Mouse (Mus musculus): ENCODE measurements at regions not wholly inside any gene's neighbourhood (a gene's known extent, or its start where the extent isn't known, plus 50 kb on each side); places are given as distances from the start of the nearest gene placed in this dataset.

DNA sequence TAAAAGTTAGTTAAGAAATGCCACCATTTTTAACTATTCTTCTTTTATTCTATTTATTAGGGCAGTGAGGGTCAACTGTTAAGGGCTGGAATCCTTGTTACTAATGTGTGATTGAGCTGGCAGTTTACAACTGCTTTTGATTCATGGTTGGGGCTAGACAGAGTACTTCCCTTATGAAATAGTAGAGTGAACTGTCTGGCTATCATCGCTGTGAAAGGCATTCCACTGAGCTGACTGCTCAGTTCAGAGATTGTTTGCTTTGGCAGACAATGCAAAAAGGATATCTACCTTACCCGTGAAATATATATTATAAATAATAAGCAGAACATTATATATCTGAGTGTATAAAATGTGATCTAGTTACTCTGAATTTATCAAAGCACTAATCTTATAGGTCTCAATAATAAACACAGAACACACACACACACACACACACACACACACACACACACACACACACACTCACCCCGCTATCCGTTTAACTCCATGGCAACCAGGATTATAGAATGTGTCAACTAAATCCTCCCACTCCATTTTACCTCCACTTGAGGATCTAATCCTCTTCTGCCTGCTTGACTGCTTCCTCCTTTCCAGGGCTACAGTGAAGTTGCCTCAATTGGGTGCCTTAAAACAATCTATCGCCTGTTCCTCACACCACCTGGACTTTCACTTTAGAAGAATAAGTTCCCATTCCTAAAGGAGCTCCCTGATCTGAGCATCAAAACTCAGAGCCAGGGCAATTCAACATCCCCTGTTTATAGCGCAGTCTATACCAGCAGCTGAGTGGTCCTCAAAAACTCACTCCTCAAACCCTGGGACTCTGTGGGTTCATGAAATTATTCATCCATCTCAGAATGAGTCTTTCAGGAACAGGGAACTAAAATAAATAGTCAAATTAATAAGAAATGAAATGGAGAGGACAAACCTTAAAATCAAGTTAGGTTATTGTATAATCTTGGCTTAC, 126.6 kb downstream of the Gm9733 start:
- 71% methylated on average over 6 of the region's 6 CpGs for WGBS

DNA sequence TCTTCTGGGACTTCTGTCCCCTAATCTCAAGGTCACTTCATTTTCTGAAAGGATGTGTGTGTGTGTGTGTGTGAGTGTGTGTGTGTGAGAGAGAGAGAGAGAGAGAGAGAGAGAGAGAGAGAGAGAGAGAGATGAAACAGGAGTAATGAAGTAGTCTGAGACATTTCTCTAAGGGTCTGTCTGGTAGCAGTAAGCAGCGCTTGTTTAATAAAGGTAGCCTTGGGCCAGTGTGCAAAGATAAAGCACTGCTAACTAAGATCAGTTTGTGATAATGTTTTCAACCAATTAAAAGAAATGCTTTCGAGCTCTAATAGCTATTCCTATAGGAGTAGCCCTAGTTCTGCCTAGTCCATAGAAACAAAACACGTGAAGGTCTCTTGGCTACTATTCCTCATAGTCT, 119.7 kb downstream of the Gm9733 start:
- Histone ChIP-seq H3K4me3 (replicated peaks) (no peak overlapping the region), H3K4me2 (no peak overlapping the region), H3K36me3 (no peaks in the 10 kb centered on the region), H3K9me3 (no peaks in the 10 kb centered on the region), H3K27me3 (no peaks in the 10 kb centered on the region), H3K9ac (replicated peaks) (no peak overlapping the region), H3K27ac (no peak overlapping the region), H3K4me1 (replicated peaks) (no peaks in the 10 kb centered on the region)
- WGBS, result 87% methylated on average over 3 of the region's 3 CpGs
- no peak for ATAC-seq (ENCODE audit: insufficient number of reproducible peaks, insufficient read depth, low FRiP score, low TSS enrichment, low read depth)

More for the DNA sequence above, 126.6 kb downstream of the Gm9733 start:
- Histone ChIP-seq H3K4me3 (replicated peaks) (no peak overlapping the region), H3K27ac (no peak overlapping the region), H3K9me3 (no peaks in the 10 kb centered on the region), H3K36me3 (no peaks in the 10 kb centered on the region), H3K27me3 (no peaks in the 10 kb centered on the region), H3K4me1 (replicated peaks) (no peaks in the 10 kb centered on the region), H3K4me2 (no peak overlapping the region), H3K9ac (replicated peaks) (no peak overlapping the region)
- ATAC-seq (ENCODE audit: insufficient number of reproducible peaks, insufficient read depth, low FRiP score, low TSS enrichment, low read depth), result no peak

DNA sequence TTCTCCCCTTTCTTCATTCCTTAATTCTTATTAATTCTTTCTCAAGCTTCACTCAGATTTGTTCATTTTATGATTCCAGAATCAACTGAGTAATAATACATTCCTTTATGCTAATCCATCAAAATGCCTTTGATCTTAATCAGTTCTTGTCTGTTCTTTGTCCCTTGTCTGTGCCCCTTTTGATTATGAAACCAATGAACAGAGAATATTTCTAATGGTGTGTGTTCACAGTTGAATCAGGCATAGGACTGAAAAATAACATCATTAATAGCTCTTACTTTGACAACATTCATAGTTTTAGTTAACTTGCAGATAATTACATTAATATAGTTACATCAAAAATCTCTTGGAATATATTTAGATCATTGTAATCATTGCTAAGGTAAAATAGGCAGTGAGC, 114.5 kb downstream of the Gm9733 start:
- no peak for ATAC-seq (ENCODE audit: insufficient number of reproducible peaks, insufficient read depth, low FRiP score, low TSS enrichment, low read depth)
- H3K9me3 ChIP-seq, result no peaks in the 10 kb centered on the region
- no peak overlapping the region for H3K4me3 ChIP-seq (replicated peaks)
- no peak overlapping the region for H3K9ac ChIP-seq (replicated peaks)
- H3K36me3 ChIP-seq, result no peaks in the 10 kb centered on the region
- H3K4me1 ChIP-seq (replicated peaks), result no peaks in the 10 kb centered on the region
- no peaks in the 10 kb centered on the region for H3K27me3 ChIP-seq
- H3K4me2 ChIP-seq, result no peak overlapping the region
- no peak overlapping the region for H3K27ac ChIP-seq

DNA sequence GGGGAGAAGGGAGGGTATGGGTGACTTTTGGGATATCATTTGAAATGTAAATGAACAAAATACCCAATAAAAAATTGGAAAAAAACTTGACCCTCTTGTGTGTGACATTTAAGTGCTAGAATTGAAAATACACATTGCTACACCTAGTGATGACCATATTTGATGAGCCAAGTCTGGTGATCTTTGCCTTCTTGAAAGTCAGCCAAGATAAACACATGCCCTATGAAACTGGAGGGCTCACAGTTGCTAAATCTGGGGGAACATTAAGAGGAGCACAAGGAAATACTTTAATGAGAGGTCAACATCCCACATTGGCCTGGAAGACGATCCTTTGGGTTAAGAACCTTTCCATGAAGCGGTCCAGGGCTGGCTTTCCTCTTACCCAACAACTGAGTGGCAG, 112.8 kb downstream of the Gm9733 start:
- H3K9ac ChIP-seq (replicated peaks), result no peak overlapping the region
- no peaks in the 10 kb centered on the region for H3K36me3 ChIP-seq
- no peak overlapping the region for H3K27ac ChIP-seq
- H3K4me2 ChIP-seq, result no peak overlapping the region
- no peaks in the 10 kb centered on the region for H3K9me3 ChIP-seq
- no peaks in the 10 kb centered on the region for H3K27me3 ChIP-seq
- 85% methylated on average over 2 of the region's 2 CpGs for WGBS
- no peak overlapping the region for H3K4me3 ChIP-seq (replicated peaks)
- no peaks in the 10 kb centered on the region for H3K4me1 ChIP-seq (replicated peaks)
- no peak for ATAC-seq (ENCODE audit: insufficient number of reproducible peaks, insufficient read depth, low FRiP score, low TSS enrichment, low read depth)

DNA sequence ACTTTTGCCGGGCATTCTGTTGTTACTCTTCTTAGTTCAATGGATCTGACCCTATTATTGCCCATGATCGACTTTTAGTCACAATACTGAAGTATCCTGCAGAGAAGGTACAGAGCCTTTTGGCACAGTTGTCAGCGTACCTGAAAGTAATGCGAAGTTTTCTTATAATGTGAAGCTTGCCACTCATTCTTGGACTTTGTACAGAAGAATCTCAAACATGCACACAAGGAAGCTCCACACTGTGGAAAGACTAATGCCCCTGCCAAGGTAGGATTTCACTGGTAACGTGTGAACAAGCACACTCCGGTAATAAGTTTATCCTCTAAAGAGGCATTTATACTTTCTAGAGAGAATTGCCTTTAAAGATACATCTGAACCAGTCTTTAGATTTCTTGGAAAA, 108.8 kb downstream of the Gm9733 start:
- Histone ChIP-seq H3K4me2 (no peak overlapping the region), H3K27me3 (no peaks in the 10 kb centered on the region), H3K4me1 (replicated peaks) (no peaks in the 10 kb centered on the region), H3K27ac (no peak overlapping the region), H3K9ac (replicated peaks) (no peak overlapping the region), H3K36me3 (no peaks in the 10 kb centered on the region), H3K4me3 (replicated peaks) (no peak overlapping the region), H3K9me3 (no peaks in the 10 kb centered on the region)
- WGBS, result 87% methylated on average over 6 of the region's 6 CpGs
- no peak for ATAC-seq (ENCODE audit: insufficient number of reproducible peaks, insufficient read depth, low FRiP score, low TSS enrichment, low read depth)

DNA sequence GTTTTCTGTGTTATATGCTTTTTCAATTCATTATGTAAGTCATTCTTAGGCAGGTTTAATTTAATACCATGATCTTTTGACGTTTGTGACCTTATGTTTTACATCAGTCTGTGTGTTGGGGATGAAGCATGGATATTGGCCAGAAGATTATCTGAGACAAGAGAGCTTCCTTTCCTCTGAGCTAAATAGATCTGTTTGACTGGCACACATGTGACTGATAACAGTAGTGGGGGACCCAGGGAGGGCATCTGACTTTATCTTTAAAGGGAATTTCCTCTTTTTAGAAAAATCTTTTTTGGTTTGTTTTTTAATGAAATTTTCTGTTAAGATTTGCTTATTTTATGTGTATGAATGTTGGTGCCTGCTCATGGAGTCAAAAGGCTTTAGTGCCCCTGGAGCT, 107.7 kb downstream of the Gm9733 start:
- Histone ChIP-seq H3K4me2 (no peak overlapping the region), H3K9me3 (no peaks in the 10 kb centered on the region), H3K4me1 (replicated peaks) (no peaks in the 10 kb centered on the region), H3K9ac (replicated peaks) (no peak overlapping the region), H3K36me3 (no peaks in the 10 kb centered on the region), H3K27ac (no peak overlapping the region), H3K27me3 (no peaks in the 10 kb centered on the region), H3K4me3 (replicated peaks) (no peak overlapping the region)
- no peak for ATAC-seq (ENCODE audit: insufficient number of reproducible peaks, insufficient read depth, low FRiP score, low TSS enrichment, low read depth)
- 63% methylated on average over 1 of the region's 1 CpGs for WGBS

DNA sequence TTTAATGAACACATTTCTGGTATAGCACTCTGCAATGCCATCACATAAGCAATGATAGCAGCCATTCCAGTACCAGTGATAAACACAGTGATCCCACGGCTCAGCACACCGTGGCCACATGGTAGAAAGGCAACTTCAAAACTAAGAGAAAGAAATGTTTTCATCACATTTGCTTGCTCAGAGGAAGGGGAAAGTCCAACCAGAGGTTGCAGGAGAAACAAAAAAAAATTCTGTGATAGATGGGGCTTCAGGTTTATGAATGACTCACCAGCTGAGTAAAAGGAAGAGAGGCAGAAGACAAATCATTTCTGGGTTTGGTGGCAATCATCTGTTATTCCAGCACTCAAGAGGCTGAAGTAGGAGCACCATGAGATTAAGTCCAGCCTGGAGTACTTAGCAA, 103.5 kb downstream of the Gm9733 start:
- Histone ChIP-seq H3K36me3 (no peaks in the 10 kb centered on the region), H3K4me3 (replicated peaks) (no peak overlapping the region), H3K4me2 (no peak overlapping the region), H3K27me3 (no peaks in the 10 kb centered on the region), H3K9me3 (no peaks in the 10 kb centered on the region), H3K27ac (no peak overlapping the region), H3K4me1 (replicated peaks) (no peaks in the 10 kb centered on the region), H3K9ac (replicated peaks) (no peak overlapping the region)
- ATAC-seq (ENCODE audit: insufficient number of reproducible peaks, insufficient read depth, low FRiP score, low TSS enrichment, low read depth), result no peak
- WGBS, result 96% methylated on average over 2 of the region's 2 CpGs

DNA sequence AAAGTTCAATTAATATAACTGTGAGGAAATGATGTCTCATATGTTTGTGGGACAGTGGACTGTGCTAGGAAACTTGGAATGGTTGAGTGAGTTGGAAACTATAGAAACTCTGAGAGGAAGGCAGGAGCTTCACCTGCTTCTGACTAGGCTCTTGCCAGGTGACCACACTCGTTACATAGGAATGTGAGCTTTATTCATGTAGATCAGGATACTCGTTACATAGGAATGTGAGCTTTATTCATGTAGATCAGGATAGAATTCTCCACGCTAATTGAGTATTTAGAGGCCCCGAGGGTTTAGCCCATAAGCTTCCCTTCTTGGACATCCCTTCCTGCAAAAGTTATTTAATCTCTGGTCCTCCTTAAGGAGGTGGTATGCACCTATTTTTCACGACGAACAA, 101.9 kb downstream of the Gm9733 start:
- Histone ChIP-seq H3K27ac (no peak overlapping the region), H3K4me2 (no peak overlapping the region), H3K9ac (replicated peaks) (no peak overlapping the region), H3K4me3 (replicated peaks) (no peak overlapping the region), H3K9me3 (no peaks in the 10 kb centered on the region), H3K36me3 (no peaks in the 10 kb centered on the region), H3K4me1 (replicated peaks) (no peaks in the 10 kb centered on the region), H3K27me3 (no peaks in the 10 kb centered on the region)
- no peak for ATAC-seq (ENCODE audit: insufficient number of reproducible peaks, insufficient read depth, low FRiP score, low TSS enrichment, low read depth)
- WGBS, result 66% methylated on average over 6 of the region's 6 CpGs

DNA sequence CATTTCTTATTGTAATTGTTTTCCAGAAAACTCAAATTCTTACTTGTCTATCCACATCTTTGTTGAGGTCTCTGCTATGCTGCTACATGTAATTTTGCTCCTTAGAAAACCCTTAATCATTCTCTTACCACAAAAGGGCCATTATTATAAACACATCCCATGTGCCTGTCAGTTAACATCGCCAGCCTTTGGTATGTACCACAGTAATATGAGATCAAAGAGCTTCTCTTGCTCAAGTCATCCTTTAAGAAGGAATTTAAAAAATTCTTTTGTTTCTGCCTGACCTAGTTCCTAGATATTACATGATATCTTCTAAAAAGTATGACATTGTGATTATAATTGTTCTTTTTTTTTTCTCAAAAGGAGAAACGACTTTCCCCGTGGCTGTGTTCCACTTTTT, 100.7 kb downstream of the Gm9733 start:
- Histone ChIP-seq H3K27ac (no peak overlapping the region), H3K9ac (replicated peaks) (no peak overlapping the region), H3K4me3 (replicated peaks) (no peak overlapping the region), H3K9me3 (no peaks in the 10 kb centered on the region), H3K4me2 (no peak overlapping the region), H3K36me3 (no peaks in the 10 kb centered on the region), H3K4me1 (replicated peaks) (no peaks in the 10 kb centered on the region), H3K27me3 (no peaks in the 10 kb centered on the region)
- no peak for ATAC-seq (ENCODE audit: insufficient number of reproducible peaks, insufficient read depth, low FRiP score, low TSS enrichment, low read depth)
- 69% methylated on average over 3 of the region's 3 CpGs for WGBS

DNA sequence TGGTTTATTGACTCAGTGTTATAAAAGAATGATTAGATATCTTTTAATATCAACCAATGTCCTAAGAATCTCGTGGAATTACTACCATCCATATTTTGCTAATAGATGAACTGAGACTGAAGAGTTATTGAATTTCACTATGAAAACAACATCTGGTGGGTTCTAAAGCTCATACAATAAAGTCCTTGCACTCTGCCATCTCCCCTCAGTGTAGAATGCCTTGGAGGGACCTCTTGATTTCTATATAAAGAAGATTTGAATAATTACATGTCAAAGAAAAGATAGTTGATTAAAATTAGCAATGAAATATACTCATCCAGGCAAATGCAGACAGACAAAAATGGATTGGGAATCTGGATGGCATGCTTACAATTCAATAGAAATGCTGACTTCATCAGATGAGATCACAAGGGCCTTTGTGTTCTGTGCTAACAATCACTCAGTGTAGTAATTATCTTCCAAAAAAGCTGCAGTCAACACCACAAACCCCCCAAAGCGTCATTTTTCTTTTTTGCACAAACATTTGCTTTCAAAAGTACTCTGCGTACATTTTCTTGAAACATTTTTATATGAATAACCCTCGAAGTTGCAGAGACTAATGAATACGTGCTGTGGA, 94.2 kb downstream of the Gm9733 start:
- Histone ChIP-seq H3K4me3 (replicated peaks) (no peak overlapping the region), H3K36me3 (no peaks in the 10 kb centered on the region), H3K4me1 (replicated peaks) (no peaks in the 10 kb centered on the region), H3K27me3 (no peaks in the 10 kb centered on the region), H3K4me2 (no peak overlapping the region), H3K9me3 (no peaks in the 10 kb centered on the region), H3K27ac (no peak overlapping the region), H3K9ac (replicated peaks) (no peak overlapping the region)
- 87% methylated on average over 5 of the region's 5 CpGs for WGBS
- ATAC-seq (ENCODE audit: insufficient number of reproducible peaks, insufficient read depth, low FRiP score, low TSS enrichment, low read depth), result no peak

DNA sequence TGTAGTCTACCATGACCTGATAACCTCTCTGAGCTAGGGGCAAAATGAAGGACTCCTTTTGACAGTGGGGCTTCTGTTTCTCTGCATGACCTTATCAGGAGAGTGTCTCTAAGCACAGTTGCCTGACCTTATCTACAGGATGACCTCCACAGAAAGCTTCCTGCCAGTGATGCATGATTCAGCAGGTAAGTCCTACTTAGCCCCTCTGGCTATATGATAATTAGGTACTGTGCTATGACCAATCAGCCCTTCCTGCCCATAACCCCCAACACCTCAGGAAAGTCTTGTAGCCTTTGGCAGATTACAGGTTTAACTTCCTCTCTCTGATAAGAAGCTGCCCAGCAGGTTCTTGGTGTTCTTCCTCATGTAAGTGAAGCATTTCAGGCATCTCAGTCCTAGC, 89.7 kb downstream of the Gm9733 start:
- no peaks in the 10 kb centered on the region for H3K9me3 ChIP-seq
- H3K36me3 ChIP-seq, result no peaks in the 10 kb centered on the region
- ATAC-seq (ENCODE audit: insufficient number of reproducible peaks, insufficient read depth, low FRiP score, low TSS enrichment, low read depth), result no peak
- H3K4me1 ChIP-seq (replicated peaks), result no peaks in the 10 kb centered on the region
- H3K9ac ChIP-seq (replicated peaks), result no peak overlapping the region
- H3K4me3 ChIP-seq (replicated peaks), result no peak overlapping the region
- no peak overlapping the region for H3K4me2 ChIP-seq
- H3K27ac ChIP-seq, result no peak overlapping the region
- H3K27me3 ChIP-seq, result no peaks in the 10 kb centered on the region

DNA sequence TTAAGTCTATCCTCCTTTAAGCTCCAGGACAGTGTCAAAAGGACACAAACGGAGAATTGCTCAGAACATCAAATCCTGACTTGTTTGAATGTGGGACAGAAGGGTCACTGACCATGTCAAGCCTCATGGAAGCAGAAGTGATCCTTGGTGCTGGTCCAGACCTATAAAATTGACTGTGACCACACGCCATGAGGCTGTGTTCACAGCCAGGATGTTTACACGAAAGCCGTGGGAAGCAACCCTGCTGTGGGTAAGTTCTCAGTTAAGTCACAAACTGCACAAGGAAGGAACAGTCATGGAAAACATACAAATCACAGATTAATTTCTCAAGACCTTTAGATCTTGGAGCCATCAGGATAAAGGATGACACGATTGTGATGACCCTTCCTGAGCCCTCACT, 88.5 kb downstream of the Gm9733 start:
- Histone ChIP-seq H3K4me3 (replicated peaks) (no peak overlapping the region), H3K27me3 (no peaks in the 10 kb centered on the region), H3K27ac (no peak overlapping the region), H3K4me2 (no peak overlapping the region), H3K4me1 (replicated peaks) (no peaks in the 10 kb centered on the region), H3K36me3 (no peaks in the 10 kb centered on the region), H3K9ac (replicated peaks) (no peak overlapping the region), H3K9me3 (no peaks in the 10 kb centered on the region)
- WGBS, result 64% methylated on average over 5 of the region's 5 CpGs
- ATAC-seq (ENCODE audit: insufficient number of reproducible peaks, insufficient read depth, low FRiP score, low TSS enrichment, low read depth), result no peak
